Mouse (Mus musculus) intestine, postnatal 0 days (tissue): ENCODE measurements around the gene 4930435E12Rik. TPM values are rescaled to one million over a fixed set of nuclear protein-coding genes. Genes with fewer than 3 reads are reported as not detected.

Experiments used
- ATAC-seq: fragments of 200-750 bp; cut with Nextera tagmentation; 2 replicates; pipeline ENCODE4 v1.8.0; 2017; ENCODE audit warnings: mild to moderate bottlenecking, moderate TSS enrichment, moderate library complexity
- H3K27ac ChIP-seq: fragments of 300-500 bp; sonication (generic); 2 replicates; pipeline ENCODE4 v1.5.1; 2014; ENCODE audit warnings: mild to moderate bottlenecking, low read depth, low read length, moderate library complexity
- H3K27me3 ChIP-seq: fragments of 300-500 bp; sonication (generic); replicated peaks from 2 replicates; pipeline ENCODE4 v1.6.1; 2014; ENCODE audit warnings: low read length, mixed read lengths; ENCODE audit not compliant: control insufficient read depth, insufficient read depth
- H3K36me3 ChIP-seq: fragments of 300-500 bp; sonication (generic); 2 replicates; pipeline ENCODE4 v1.6.1; 2014; ENCODE audit warnings: mild to moderate bottlenecking, moderate library complexity; ENCODE audit not compliant: control insufficient read depth, insufficient read depth
- H3K4me1 ChIP-seq: fragments of 300-500 bp; sonication (generic); replicated peaks from 2 replicates; pipeline ENCODE4 v1.6.1; 2014; ENCODE audit warnings: antibody characterized with exemption, low read length, mixed read lengths; ENCODE audit not compliant: control insufficient read depth, insufficient read depth
- H3K4me2 ChIP-seq: fragments of 300-500 bp; sonication (generic); replicated peaks from 2 replicates; pipeline ENCODE4 v1.6.1; 2014; ENCODE audit warnings: low read depth, mild to moderate bottlenecking, moderate library complexity
- H3K4me3 ChIP-seq: fragments of 300-500 bp; sonication (generic); 2 replicates; pipeline ENCODE4 v1.5.1; 2014; ENCODE audit warnings: low read depth, low read length
- H3K9ac ChIP-seq: fragments of 300-500 bp; sonication (generic); 2 replicates; pipeline ENCODE4 v1.6.1; 2014; ENCODE audit warnings: mild to moderate bottlenecking, low read depth, low read length
- H3K9me3 ChIP-seq: fragments of 300-500 bp; sonication (generic); 2 replicates; pipeline ENCODE4 v1.6.1; 2016; ENCODE audit warnings: mixed run types; ENCODE audit not compliant: control insufficient read depth
- CTCF ChIP-seq: sonication (generic); IDR thresholded peaks from 2 replicates; pipeline ENCODE4 v1.5.1; 2016; ENCODE audit warnings: low read depth, mild to moderate bottlenecking, control low read depth, antibody characterized with exemption, moderate library complexity
- WGBS: fragments of 180-500 bp; shearing (Covaris S2); extraction: QIAGEN DNeasy Blood & Tissue Kit; methylation state at CpG from one replicate; pipeline ENCODE4 v1.1.7; 2014; 5-methylcytosine and 5-hydroxymethylcytosine counted together
- polyA plus RNA-seq: library from polyadenylated mRNA; unstranded; fragments of >200 nt; fragmentation: Nextera tagmentation; extraction: Ambion mirVana; gene quantifications from 2 replicates; pipeline ENCODE4 v1.2.1, GENCODE M21; 2015

Gene 4930435E12Rik
- polyA plus RNA-seq = not detected in 2 replicates

DNA sequence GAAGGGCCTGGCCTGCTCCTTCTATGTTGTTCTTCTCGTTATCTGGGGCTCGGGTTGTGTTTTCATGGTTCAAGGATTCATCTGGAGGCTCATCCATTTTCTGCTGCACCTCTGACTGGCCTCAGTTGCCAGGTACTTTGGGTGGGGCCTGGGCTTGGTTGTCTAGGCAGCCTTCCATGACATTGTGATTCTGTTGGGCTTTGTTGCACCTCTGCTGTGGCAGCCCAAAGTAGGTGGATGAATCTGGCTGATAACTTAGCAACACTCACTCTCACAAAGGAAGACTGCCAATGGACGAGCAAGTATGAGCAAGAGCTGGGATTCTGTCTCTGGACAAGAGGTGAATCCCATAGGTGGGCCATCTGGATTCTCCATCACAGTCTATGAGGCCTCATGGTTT lies at the start of gene 4930435E12Rik:
4930435E12Rik (minus strand) TSS at position 101 of the 400 bp plus-strand sequence.
- Histone ChIP-seq H3K36me3 (no peaks in the 10 kb centered on the region), H3K27me3 (no peaks in the 10 kb centered on the region), H3K4me3 (no peak within 1 kb of the TSS), H3K27ac (no peak within 1 kb of the TSS), H3K9me3 (no peaks in the 10 kb centered on the region), H3K4me2 (no peak within 1 kb of the TSS), H3K4me1 (no peaks in the 10 kb centered on the region), H3K9ac (no peak within 1 kb of the TSS)
- 82% methylated on average over 3 of the region's 3 CpGs for WGBS
- no peak for TF ChIP-seq CTCF
- no peak for ATAC-seq

DNA sequence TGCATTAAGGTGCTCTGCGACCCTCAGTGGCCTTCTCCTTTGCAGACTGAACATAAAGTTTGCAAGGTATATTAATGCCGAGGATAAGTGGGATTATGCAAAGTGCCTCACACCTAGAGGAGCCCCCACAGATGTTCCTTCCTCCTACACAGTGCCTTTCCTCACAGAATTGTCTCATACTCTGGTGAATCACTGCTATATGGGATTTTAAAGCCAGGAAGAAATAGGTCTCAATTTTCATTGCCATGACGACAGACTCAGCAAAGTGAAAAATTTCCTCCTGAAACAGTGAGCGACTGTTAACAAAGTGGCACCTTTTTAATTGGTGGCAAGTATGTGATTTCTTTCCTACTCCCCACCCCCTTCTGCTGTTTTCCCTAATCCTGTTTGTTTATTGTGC lies 45.9 kb upstream of the 4930435E12Rik start:
- 38% methylated on average over 4 of the region's 4 CpGs for WGBS
- no peaks in the 10 kb centered on the region for H3K4me1 ChIP-seq
- H3K9me3 ChIP-seq = no peaks in the 10 kb centered on the region
- no peak overlapping the region for H3K27ac ChIP-seq
- H3K4me2 ChIP-seq = no peak overlapping the region
- no peak overlapping the region for H3K4me3 ChIP-seq
- H3K9ac ChIP-seq = no peak overlapping the region
- no peak for ATAC-seq
- H3K36me3 ChIP-seq = no peaks in the 10 kb centered on the region
- H3K27me3 ChIP-seq = no peaks in the 10 kb centered on the region
- TF ChIP-seq CTCF = no peak

DNA sequence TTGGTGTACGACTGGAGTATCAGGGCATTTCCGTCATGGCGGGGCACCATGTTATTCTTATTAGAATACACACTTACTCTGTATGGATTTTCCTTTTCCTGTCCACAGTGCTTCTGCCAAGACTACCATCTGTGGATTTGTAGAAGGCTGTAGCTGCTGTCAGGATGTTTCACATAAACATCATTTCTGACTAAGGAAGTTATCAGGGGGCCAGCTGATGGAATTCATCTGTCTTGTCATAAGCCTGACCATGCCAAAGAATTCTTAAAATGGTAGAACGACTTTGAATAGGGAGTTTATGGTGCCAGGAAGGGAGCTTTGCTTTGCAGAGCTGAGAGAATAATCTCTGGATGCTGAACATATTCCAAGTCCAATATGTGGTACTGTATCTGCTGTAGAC lies 44.7 kb upstream of the 4930435E12Rik start:
- no peak for ATAC-seq
- no peaks in the 10 kb centered on the region for H3K4me1 ChIP-seq
- H3K4me2 ChIP-seq = no peak overlapping the region
- no peak overlapping the region for H3K27ac ChIP-seq
- H3K27me3 ChIP-seq = no peaks in the 10 kb centered on the region
- H3K36me3 ChIP-seq = no peaks in the 10 kb centered on the region
- no peaks in the 10 kb centered on the region for H3K9me3 ChIP-seq
- no peak overlapping the region for H3K4me3 ChIP-seq
- no peak for TF ChIP-seq CTCF
- WGBS = 77% methylated on average over 4 of the region's 4 CpGs
- H3K9ac ChIP-seq = no peak overlapping the region

DNA sequence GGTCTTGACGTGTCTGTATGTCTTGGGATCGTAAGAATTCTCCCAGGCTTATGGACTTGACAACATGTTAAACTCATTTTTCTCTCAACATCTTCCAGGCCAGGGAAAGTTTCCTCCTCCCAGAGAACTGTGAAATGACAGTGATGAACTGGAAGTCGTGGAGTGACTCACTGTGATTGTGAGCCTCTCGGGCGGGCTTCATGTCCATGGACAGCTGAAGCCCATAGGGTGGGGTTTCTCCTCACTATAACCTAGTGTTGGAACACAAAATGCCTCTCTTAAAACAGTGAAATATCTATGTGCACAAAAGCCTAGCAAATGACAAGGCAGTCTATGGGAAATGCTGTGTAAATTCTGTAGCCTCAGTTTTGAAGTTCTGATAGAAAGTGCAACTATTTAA lies 35.8 kb upstream of the 4930435E12Rik start:
- Histone ChIP-seq H3K9me3 (no peaks in the 10 kb centered on the region), H3K4me2 (no peak overlapping the region), H3K4me3 (no peak overlapping the region), H3K4me1 (no peaks in the 10 kb centered on the region), H3K27me3 (no peaks in the 10 kb centered on the region), H3K36me3 (no peaks in the 10 kb centered on the region), H3K9ac (no peak overlapping the region), H3K27ac (no peak overlapping the region)
- TF ChIP-seq CTCF = no peak
- WGBS = 70% methylated on average over 5 of the region's 5 CpGs
- ATAC-seq = no peak

DNA sequence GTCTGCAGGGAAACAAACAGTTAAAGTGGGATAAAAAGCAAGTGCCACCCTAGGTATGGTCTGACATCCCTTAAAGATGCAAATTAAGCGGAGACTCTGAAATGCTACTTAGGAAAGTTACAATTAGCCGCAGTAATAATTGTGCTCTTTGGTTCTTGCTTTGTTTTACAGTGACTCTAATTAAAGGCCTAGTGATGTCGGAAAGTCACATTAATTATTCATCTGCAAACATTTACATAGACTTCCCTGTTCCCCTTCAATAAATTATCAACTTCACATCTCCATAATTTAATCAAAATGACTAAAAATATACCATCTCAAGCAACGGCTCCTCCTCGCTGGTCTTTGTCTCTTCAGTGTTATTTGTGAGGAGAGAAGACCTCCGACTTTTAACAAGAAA lies 32.0 kb upstream of the 4930435E12Rik start:
- no peak overlapping the region for H3K4me2 ChIP-seq
- no peak for TF ChIP-seq CTCF
- H3K4me3 ChIP-seq = no peak overlapping the region
- H3K36me3 ChIP-seq = no peaks in the 10 kb centered on the region
- H3K4me1 ChIP-seq = no peaks in the 10 kb centered on the region
- no peaks in the 10 kb centered on the region for H3K9me3 ChIP-seq
- H3K9ac ChIP-seq = no peak overlapping the region
- no peaks in the 10 kb centered on the region for H3K27me3 ChIP-seq
- ATAC-seq = no peak
- no peak overlapping the region for H3K27ac ChIP-seq
- WGBS = 78% methylated on average over 6 of the region's 6 CpGs

DNA sequence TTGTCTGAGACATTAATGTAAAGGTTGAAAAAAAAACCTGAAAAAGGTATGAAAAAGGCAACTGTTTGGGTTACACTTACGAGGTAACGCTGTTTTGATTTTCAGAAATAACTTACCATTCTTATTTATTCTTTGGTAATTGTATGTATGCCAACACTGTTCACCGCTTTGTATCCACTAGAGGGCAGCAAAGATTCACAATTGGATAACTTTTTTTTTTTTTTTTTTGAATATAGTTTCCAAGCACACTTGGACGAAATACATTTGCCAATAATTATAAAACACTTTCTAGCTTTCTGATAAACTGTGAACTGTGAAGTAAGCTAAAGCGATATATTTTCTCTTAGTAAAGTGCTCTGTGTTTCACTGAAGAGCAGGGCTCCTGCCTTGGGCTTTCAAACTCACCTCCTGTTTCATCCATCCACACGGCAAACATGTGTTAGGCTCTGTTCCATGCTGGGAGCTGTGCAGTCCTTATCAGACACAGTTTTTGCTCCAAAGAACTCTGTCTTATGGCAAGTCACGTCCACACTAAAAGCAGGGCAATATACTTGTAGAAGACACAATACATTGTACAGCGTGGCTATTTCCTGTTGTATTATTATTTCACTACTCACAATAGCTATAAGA lies 29.7 kb upstream of the 4930435E12Rik start:
- Histone ChIP-seq H3K4me2 (no peak overlapping the region), H3K36me3 (no peaks in the 10 kb centered on the region), H3K27ac (no peak overlapping the region), H3K9me3 (no peaks in the 10 kb centered on the region), H3K4me3 (no peak overlapping the region), H3K9ac (no peak overlapping the region), H3K27me3 (no peaks in the 10 kb centered on the region), H3K4me1 (no peaks in the 10 kb centered on the region)
- no peak for ATAC-seq
- WGBS = 24% methylated on average over 8 of the region's 8 CpGs
- peak; percentile 70 for TF ChIP-seq CTCF
